Mouse (Mus musculus): ENCODE measurements at regions not wholly inside any gene's neighbourhood (a gene's known extent, or its start where the extent isn't known, plus 50 kb on each side); places are given as distances from the start of the nearest gene placed in this dataset.
"Not testable (repeated sequence)": the region's sequence is repeated elsewhere in the genome, so short reads cannot be mapped to it uniquely, and the experiment has no call there.

DNA sequence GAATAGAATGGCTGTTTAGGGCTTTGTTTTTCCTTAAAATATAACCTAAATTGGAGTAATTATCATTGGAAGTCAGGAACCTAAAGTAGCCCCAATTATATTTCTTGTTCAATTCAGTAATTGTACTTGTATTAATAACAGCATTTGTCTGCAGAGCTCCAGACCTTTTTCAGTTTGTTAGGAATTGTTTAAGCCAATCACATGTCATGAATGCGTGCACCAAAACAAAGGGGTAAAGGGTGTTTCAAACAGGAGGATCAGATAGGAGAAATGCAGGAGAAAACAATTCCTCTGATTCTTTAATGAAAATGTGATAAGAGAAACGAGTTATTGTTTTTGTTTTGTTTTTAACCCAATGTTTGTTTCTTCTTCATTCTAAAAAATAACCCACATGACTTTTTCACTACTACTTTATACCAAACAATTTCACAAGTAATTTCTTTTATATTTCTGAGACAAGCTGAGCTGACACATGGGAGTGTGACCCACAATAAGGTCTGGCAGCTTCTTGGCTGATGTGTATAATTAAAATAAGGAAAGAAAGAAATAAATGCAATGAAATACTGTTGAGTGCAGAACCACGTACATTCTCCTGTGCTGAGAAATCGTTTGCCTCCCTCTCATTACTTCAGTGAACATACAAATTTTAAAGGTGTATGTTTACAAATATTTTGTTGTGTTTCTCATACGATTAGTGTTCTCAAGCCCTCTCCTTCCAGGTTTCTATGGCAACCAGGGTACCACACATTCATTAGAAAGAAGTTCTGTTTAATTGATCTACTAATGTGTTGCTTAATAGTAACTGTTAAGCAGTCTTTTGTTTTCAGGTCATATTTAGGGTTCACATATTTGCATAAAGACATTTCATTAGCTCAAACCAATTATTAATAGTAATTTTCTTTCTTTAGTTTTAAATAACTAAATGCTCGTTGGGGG lies 397.7 kb downstream of the Isl1 start:
- DNase-seq (ENCODE audit: low spot score in 2 of 2): no peak

DNA sequence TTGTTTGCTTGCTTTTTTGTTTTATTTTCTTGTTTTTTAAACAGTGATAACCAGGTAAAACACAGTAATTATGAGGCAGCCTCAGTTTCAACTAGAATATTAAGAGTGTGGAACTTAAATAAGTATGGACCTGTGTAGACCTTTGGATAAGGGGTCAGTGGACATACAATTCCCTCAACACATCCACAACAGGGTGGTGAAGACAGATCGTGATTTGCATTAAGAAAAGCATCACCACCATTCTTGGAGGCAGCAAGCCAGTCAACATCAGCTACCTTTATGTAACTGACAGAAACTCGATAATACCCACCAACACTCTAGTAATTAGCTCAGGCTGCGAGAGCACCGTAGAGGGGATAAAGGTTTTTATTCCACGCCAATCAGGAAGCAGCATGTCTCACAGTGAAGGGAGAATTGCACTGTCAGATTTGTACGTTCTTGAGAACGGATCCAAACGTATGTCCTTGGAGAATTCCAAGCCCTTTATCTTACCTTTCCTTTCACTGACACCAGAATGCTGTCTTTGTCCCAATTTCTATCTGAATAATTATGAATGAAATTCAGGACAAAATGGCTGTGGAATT lies 398.5 kb downstream of the Isl1 start:
- no peak for DNase-seq (ENCODE audit: low spot score in 2 of 2)

DNA sequence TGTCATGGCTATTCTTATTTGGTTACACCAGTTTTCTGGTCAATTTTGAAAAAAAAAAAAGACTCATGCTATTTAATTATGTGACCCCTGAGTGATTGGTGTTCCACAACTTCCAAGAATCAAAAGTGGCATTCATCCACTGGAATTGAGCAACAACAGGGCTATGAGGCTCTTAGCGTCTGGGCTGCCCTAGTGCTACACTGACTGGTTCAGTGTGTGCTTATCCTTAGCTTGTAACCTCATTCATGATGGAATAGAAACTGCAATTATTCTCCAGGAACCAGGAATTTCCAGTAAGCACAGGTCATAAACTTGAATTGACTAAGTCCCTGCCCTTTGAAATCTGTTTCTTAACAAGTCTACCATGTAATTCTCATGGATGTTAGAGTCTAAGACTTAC lies 428.9 kb downstream of the Isl1 start:
- DNase-seq (ENCODE audit: low spot score in 2 of 2): no peak

DNA sequence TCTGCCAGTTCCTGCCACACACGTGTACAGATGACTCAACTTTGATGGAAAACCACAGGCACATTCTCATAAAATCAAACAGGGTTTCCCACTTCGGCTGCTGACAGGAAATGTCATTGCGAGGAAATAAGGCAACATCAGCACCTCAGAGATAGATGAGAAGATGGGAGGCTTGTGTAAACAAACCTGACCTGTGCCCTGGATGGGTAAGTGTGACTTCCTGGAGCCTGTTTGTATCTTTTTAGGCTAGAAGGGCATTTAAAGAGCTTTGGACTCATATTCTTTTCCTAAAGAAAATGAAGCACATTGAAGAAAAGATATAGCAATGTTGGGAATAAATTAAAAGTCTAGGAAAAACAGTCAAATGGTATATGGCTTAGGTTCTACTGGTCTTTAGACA lies 449.0 kb downstream of the Isl1 start:
- no peak for DNase-seq (ENCODE audit: low spot score in 2 of 2)

DNA sequence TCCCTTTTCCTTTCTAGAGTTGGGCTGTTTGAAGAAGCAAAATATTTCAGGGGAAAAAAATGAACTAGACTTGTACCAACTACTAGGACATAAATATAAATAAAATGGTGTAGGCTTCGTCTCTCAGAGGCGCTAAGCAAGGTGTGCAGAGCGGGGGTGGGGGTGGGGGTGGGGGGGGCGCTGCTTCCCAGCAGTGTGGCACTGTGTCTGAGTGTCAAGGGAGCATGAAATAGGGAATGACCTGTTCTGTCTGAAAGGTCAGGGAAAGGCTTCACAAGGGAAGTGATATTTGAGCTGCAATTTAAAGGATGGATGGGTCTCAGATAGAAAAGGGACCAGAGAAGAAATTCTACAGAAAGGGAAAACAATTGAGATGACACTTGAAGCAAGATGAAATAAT lies 452.9 kb downstream of the Isl1 start:
- DNase-seq (ENCODE audit: low spot score in 2 of 2): no peak

DNA sequence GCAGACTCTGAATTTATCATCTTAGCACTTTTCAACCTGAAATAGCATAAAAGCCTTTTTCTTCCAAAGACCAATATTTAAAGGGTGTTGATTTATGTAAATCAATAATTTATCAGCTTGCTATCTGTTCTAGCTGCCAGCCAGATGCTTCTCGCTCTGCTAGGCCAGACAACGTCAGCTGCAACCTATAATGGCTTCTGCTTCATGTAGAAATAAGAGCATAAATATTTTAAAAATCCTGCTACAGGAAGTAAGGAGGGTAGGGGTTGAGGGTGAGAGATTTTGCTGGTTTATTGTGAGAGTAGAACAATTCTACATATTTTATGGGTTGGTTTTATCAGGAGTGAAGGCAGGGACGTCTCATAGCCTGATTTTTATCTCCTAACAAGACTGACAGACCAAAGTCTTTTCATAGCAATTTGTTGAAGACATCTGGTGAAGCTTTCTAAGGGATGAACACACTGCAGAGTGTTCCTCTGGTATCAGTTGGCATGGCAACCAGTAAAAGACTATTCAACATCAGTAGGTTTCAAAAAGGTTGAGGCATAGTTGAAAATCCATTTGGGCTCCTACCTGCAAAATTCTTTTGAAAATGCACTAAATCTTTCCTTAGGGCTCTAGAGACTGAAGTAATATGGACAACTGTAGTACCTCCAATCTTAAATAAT lies 456.7 kb downstream of the Isl1 start:
- no peak for DNase-seq (ENCODE audit: low spot score in 2 of 2)

DNA sequence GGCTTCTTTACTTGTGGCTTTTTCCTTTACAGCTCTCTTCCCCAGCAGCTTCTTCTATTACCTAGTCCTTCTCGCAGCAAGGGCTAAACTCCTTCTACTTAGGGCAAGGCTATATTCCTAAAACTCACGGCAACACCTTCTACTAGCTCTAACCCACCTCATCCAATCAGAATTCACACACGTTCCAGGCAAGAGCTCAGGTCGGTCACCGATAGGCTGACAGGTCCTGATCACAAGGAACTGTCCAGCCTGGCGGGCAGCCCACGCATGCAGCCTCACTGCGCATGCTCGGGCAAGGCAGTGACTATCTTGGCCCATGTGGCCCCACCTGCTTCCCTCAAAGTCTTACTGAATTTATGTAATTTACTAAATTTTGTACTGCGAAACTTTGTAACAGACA lies 466.4 kb downstream of the Isl1 start:
- DNase-seq (ENCODE audit: low spot score in 2 of 2): no peak

DNA sequence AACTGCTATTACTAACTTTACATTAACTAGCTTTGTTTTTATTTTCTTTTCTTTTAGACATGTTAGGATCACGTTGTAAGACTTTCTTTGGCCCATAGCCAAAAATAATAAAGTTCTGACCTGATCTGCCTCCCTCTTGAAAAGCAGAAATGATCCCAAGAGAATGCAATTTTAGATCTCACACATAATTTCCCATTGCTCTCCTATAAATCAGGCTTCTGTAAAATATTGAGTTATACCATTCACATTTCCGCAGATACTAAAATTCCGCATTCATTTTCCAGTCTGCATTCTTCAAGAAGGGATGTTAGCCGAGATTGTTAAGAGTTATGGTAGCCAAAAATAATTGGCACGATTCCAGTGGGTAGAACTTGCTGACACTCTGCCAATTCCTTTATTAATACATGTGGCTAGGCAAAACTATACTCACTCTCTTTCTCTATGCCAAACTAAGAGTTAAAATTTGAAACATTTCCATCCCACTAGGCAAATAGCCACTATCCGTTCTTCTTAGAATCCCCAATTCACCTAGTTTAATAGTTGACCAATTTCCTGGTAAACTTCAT lies 473.2 kb downstream of the Isl1 start:
- no peak for DNase-seq (ENCODE audit: low spot score in 2 of 2)

DNA sequence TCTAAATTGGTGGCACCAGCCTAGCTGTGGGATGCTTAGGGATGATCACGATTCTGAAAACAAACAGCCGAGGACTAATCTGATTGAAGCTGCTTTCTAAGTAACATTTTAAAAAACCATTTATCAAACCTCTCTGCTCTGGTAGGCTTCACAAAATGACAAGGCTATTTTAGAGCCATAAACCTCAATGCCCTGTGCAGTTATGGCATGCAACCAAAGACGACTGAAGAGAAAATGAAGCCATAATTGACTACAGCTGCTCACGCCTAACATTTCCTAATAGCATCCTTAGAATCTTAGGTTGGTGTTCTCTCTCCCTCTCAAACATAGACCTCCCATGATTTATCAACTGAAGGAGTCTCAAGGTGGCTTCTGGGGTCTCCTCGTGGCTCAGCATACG lies 484.3 kb downstream of the Isl1 start:
- no peak for DNase-seq (ENCODE audit: low spot score in 2 of 2)

DNA sequence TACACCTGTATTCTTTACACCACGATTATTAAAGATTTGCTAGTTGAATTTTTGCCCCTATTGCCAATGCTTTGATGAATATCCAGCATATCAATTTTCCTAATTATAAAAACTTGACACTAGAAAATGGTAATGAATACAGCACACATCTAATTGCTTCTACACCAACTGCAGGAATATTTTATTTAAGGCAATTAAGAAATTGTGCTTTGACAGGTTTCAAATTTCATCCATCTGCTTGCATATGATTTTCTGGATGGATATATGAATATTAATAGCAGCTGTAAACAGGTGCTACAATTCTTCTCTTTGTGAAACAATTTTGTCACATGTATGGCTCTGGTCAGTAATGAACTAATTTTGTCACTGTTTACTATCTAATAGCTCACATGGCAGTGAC lies 487.0 kb downstream of the Isl1 start:
- DNase-seq (ENCODE audit: low spot score in 2 of 2): no peak

DNA sequence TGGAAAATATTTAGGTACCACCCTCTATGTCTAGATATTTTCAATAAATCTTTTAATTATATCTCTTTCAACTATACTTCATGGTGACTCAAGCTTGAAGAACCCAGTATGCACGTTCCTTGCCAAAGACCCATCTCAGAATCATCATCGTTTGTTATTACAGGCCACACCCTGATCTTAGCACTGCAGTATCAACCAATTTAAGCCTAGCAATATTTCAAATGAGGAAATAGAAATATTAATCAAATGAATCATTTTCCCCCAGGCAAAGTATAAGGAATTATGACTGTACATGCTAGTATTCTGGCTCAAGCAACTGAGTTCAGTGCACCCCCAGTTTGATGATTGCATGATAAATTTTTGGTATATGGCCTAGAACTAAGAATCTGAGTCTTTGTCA lies 495.3 kb downstream of the Isl1 start:
- DNase-seq (ENCODE audit: low spot score in 2 of 2): no peak

DNA sequence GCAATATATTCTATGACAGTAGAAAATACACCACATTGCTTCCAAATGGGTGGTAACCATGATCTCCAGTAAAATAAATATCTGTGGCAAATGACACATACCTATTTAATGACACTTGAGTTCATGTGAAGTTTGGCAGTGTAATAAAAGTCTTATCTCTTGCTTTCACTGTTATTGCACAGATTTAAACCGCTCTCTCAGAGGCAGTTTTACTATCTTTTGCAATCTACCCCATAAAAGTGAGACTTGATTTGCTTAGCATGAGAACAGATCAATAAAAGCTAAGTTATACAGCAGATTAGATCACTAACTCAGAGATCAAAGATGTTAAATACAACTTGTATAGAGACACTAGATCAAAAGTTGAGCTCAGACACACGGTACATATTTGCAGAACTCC lies 510.2 kb downstream of the Isl1 start:
- no peak for DNase-seq (ENCODE audit: low spot score in 2 of 2)

DNA sequence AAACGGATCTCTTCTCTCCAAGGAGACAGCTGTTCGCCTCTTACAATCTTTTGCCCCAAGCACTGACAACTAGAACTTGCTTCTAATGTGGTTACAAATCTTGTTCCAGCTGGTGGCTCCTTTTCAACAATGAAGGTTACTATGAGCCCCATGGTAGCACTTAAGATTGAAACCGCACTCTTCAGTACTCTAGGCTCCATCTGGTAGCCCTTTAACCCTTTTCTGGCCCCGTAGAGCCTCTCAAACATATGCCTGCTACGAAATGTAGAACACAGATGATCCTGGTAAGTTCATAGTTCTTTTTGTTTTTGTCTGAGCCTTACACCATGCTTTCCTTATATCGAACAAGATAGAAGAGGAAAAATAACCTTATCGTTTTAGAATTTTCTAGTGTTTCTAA lies 558.2 kb downstream of the Isl1 start:
- DNase-seq (ENCODE audit: low spot score in 2 of 2): no peak

DNA sequence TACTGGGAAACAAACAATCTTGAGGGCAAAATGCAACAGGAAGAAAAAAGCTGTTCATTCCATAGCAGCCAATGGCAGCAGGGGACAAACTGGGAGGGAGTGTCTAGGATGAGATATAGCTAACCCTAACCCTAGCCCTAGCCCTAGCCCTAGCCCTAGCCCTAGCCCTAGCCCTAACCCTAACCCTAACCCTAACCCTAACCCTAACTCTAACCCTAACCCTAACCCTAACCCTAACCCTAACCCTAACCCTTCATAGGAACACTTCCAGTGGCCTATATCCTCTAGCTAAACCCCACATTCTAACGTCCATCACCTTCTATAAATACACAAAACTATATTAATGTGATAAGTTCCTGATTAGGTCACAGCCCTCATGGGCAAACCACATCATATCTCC lies 567.4 kb downstream of the Isl1 start:
- DNase-seq (ENCODE audit: low spot score in 2 of 2): not testable (repeated sequence)

DNA sequence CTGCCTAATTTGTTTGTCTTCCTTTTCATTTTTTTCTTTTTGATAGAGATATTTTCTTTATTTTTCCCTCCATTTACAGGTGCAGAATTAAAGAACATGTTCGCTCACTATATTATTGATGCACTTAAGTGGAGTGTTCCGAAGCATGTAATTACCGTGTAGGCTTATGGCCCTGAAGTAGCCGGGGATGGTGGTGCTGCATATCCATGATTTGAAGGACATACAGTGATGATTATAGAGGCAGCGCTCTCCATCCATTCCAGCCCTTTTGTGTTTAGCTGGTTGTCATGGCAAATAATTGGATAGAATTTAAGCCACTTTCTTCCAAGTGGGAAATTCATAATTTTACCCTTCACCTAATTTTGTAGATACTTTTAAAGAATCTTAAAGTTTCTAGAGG lies 581.5 kb downstream of the Isl1 start:
- no peak for DNase-seq (ENCODE audit: low spot score in 2 of 2)

DNA sequence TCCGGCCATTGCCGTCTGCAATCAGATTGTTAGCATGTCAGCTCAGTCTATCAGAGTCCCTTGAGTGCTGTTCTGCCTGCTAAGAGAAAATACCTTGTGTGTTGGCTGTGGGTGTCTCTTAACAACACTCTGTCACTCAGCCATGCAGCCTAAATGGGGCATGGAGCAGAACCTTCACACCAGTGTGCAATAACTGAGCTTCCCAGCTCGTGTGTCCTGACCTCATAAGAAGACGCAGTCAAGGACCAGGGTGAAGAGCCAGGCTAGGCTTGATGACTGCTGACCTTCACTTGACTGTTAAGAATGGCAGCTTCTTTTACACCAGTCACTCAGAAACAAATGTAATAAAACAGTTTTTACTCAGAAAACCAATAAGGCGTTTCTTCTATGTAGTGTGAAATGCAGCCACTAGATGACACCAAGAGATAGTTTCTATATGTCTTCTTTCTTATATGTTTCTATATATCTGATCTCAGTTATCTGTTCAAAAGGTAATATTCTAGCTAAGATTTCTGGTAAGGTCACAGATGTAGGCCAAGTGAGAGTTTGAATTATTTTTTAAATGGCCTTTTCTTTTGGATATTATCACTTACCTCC lies 584.0 kb downstream of the Isl1 start:
- no peak for DNase-seq (ENCODE audit: low spot score in 2 of 2)

DNA sequence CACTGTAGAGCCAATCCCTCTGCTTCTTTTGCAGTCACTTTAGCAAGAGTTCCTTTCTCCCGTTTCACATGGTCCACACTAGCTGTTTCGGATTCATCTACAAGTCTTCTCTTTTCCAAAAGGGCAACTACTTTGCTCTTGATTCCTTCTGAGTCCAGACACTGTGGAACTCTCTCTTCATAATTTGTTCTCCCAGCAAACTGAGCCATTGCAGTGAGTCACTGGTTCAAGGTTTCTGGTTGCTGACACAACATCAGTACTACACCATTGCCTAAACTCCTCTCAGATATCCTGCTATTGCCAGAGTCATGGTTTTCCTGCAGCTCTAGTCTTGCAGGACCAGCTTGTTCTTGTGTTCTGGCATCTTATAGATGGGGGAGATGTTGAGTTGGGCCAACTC lies 590.2 kb downstream of the Isl1 start:
- DNase-seq (ENCODE audit: low spot score in 2 of 2): no peak

DNA sequence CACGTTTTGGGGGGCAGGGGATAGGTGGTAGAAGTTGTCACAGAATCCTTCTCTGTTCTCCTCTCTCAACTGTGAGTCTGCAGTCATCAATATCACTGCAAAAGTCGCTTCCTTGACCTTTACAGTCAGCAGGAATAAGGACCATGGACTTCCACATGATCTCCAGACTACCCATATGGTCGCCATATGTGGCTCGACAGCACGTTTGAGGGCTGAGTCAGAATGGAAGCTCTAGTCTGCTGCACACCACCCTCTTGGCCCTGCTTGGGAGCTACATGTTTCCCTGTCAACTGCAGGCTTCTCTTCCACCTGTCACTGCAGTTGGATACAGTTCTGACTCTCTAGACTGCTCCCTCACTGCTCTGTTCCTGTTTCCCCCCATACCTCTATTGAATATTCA lies 590.6 kb downstream of the Isl1 start:
- DNase-seq (ENCODE audit: low spot score in 2 of 2): no peak

DNA sequence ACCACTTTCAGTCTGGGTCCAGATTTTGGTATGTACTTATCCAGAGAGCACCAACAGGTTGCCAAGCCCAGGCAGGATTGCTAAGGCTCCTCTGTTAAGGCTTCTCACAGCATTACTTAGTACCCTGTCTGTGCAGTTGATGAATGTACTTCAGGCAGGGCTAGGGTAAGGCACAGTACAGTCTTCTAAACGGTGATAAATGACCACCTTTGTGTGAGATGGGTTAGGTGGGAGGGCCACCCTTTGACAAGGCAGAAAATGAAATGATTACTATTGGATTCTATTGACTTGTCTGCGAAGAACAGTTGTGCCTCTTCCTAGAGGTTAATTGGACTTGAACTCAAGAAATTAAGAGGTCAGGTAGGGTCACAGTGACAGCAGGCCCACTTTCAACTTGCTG lies 594.4 kb upstream of the Itga1 start:
- DNase-seq (ENCODE audit: low spot score in 2 of 2): no peak

DNA sequence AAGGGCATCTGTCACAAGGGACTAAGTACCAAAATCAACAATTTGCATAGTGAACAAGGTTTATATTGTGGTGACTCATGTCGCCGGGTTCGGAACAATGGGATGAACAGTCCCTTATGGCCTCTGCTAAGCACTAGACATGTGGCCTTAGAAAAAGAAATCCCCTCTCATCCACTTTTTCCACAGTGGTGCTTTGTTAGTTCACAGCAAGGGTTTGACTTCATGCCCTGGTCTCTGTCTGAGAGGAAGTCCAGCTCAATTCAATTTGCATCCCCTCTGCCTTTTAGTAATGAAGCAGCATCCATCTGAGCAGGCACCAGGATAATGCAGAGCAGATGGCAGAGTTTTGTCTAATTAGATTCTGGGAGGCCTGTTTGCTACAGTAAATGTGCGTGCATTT lies 585.7 kb upstream of the Itga1 start:
- DNase-seq (ENCODE audit: low spot score in 2 of 2): no peak

DNA sequence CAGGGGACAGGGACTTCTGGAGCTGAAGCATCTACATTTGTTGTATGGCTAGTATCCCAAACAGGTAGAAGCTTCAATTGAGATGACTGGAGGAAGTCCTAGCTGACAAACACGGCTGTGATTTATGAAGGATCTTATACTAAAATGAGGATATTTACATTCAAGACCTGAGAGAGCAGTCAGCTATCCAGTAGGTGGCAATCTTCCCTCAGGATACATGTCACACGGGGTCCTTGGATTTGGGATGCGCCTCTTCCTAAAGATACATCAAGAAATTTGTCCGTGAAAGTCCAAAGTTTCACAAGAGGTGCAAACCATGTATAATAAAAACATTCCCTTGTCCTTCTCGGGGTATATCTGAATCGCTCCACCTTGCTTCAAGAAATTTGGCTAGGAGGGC lies 577.8 kb upstream of the Itga1 start:
- no peak for DNase-seq (ENCODE audit: low spot score in 2 of 2)

DNA sequence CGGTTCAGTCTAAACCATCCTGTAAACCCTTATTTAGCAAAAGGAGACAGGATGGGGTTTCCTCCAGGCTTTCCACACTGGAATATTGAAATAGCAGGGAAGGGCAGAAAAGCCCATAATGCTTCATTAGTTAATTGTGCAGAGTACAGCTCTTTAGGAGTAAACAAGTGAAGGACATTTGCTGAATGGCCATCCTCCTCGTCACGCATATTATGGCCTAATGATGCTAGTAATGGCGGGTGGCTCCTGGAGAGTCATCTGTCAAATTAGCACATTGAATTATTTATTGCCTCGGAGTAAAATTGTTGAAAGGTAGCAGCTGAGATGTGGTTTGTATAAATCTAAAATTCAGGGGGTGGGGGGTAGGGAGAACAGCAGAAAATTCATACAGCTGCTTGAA lies 575.1 kb upstream of the Itga1 start:
- no peak for DNase-seq (ENCODE audit: low spot score in 2 of 2)

All from urinary bladder, adult 18-20 months (tissue).